Mouse (Mus musculus): ENCODE results near the gene 1810046K07Rik. TPM values are rescaled to one million over a fixed set of nuclear protein-coding genes. Genes with fewer than 3 reads are reported as not detected.

The 1810046K07Rik gene
- polyA plus RNA-seq, 1 experiment from 2014 or later = not detected

- no peak overlapping the region for H3K9ac ChIP-seq (ENCODE audit: low read depth, low read length)
- no peaks in the 10 kb centered on the region for H3K27me3 ChIP-seq (replicated peaks; ENCODE audit: control insufficient read depth, insufficient read depth, low read length)
- no peak overlapping the region for H3K27ac ChIP-seq (ENCODE audit: low read depth, low read length)
- ATAC-seq (replicated peaks; ENCODE audit: low FRiP score) (no peak), DNase-seq (ENCODE audit: low spot score) (no peak)
- H3K4me2 ChIP-seq = no peak overlapping the region
- H3K4me3 ChIP-seq (ENCODE audit: low read depth, low read length) = no peak overlapping the region
- no peaks in the 10 kb centered on the region for H3K9me3 ChIP-seq (ENCODE audit: control insufficient read depth, low read length)
- no peaks in the 10 kb centered on the region for H3K4me1 ChIP-seq (replicated peaks; ENCODE audit: control insufficient read depth, insufficient read depth, low read length)
- H3K36me3 ChIP-seq (ENCODE audit: control insufficient read depth, insufficient read depth, low read length) = no peaks in the 10 kb centered on the region
- 63% methylated on average over 4 of the region's 4 CpGs for WGBS
Measured at GRCm38 (mm10) chr9:51256780-51257502, 71.8 kb downstream of the 1810046K07Rik start.

Other genes with a start within 250 kb of the 1810046K07Rik start
- gene 4833427G06Rik, start 226.8 kb downstream of the 1810046K07Rik start, polyA plus RNA-seq (2014; fragmentation: Nextera tagmentation; extraction: Ambion mirVana) = not detected in 2 replicates
- gene Gm32742, start 163.4 kb downstream of the 1810046K07Rik start, polyA plus RNA-seq (2014; fragmentation: Nextera tagmentation; extraction: Ambion mirVana) = 0.04 TPM in 1 of 2 replicates, not detected in the other
- 0.06 and 0.12 TPM in 2 replicates for gene Pou2af1, start 115.2 kb downstream of the 1810046K07Rik start, polyA plus RNA-seq (2014; fragmentation: Nextera tagmentation; extraction: Ambion mirVana)
- 0.52 and 0.70 TPM in 2 replicates for gene Colca2, start 50.3 kb downstream of the 1810046K07Rik start, polyA plus RNA-seq (2014; fragmentation: Nextera tagmentation; extraction: Ambion mirVana)